Mouse (Mus musculus) urinary bladder, postnatal 25 days (tissue): Measurements from ENCODE around the gene Smco4.
"Not testable (repeated sequence)": the region's sequence is repeated elsewhere in the genome, so short reads cannot be mapped to it uniquely, and the experiment has no call there.

Experiments used
- DNase-seq: peaks from one replicate; pipeline ENCODE4 v3.0.0; 2022; ENCODE audit warnings: low spot score

Smco4 gene

GRCm38 (mm10) chr9:15493235-15493924 is at the start of gene Smco4:
Smco4 (plus strand) TSS chr9:15493432.
- DNase-seq = peak; percentile 73

DNA sequence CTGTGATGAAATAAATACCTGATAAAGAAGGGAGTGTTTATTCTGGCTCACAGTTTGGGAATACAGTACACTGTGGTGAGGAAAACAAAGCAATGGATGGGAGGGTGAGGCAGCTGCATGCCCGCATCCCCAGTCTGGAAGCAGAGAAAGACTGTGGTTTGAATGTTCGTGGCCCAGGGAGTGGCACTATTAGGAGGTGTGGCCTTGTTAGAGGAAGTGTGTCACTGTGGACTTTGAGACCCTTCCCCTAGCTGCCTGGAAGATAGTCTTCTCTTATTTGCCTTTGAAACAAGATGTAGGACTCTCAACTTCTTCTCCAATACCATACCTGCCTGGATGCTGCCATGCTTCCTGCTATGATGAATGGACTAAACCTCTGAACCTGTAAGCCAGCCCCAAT is 45.8 kb upstream of the Smco4 start:
- DNase-seq = no peak

- no peak for DNase-seq
These were observed 42.3 kb upstream of the Smco4 start for GRCm38 (mm10) chr9:15450921-15451320.

GRCm38 (mm10) chr9:15472256-15472655 is 21.0 kb upstream of the Smco4 start:
- DNase-seq = no peak

DNA sequence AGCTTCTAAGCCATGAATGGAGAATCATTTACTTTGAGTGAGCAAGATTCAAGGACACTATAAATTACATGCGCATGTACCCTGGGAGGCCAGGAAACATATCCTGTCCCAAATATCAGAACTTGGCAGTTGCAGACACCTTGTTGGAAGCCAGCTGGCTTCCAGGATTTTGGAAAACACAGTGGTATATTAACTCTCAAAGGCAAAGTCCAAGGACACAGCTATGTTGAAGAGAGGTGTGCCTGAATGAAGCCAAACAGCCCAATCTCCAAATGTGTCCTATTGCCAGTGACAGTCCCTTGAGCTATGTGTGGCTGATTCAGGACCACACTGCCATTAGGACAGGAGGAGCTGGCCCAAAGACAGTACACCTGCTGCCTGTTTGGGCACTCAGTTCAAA is 20.0 kb upstream of the Smco4 start:
- no peak for DNase-seq

DNA sequence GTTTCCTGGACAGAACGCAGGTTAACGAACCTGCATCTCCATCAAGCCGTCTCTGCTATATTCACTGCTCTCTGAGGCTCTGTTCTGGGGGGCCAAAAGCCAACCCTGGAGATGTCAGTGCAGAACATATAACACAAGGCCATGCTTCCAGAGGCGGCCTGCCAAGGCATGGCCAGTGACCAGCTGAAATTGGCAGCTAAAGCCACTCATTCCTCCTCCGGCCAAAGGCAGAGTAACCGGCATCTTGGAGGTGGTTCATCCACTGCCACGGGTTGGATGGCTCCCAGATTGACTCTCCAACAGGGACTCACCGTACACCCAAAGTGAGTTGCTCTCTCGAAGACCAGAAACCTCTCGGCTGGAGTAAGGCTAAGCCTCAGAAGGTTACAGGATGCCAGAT is 15.7 kb upstream of the Smco4 start:
- DNase-seq = no peak

- DNase-seq = no peak
These were observed 5.4 kb upstream of the Smco4 start for GRCm38 (mm10) chr9:15487682-15488424.

- DNase-seq = no peak
These were observed 3.9 kb upstream of the Smco4 start for GRCm38 (mm10) chr9:15489293-15489692.

GRCm38 (mm10) chr9:15490331-15491100 is 2.7 kb upstream of the Smco4 start:
- no peak for DNase-seq

GRCm38 (mm10) chr9:15491686-15492085 is 1.5 kb upstream of the Smco4 start:
- no peak for DNase-seq

- DNase-seq = no peak
These were observed 831 bp upstream of the Smco4 start for GRCm38 (mm10) chr9:15492401-15492800.

DNA sequence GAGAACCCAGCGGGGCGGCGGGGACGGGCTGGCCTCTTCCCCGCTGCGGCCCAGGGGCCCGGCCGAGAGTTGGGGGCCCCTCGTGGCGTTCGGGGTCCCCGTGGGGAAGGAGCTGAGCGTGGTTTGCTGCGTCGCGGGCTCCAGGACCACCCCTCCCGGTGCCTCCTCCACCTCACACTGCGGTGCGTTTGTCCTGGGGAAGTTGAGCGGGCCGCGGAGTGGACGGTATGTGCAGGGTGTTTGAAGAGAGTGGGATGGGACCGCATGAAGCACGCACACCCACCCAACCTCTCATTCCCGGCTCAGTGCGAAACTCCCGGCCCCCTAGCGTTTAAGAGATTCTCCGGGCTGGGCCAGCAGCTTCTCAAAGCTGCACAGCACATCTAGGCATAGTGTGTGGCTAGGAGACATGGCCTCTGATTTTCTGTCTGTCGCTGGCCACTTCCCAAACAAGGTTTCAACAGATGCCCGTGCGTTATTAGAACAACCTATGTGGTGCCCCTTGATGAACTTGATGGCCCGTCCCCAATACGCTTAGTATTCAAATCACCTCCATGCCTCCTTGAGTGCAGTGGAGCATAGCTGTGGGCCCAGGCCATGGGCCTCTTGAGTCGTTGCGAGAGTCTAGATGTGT is 810 bp downstream of the Smco4 start:
- DNase-seq = peak; percentile 65

- DNase-seq = not testable (repeated sequence)
These were observed 2.0 kb downstream of the Smco4 start for GRCm38 (mm10) chr9:15495281-15495680.

GRCm38 (mm10) chr9:15495921-15496577 is 2.8 kb downstream of the Smco4 start:
- no peak for DNase-seq

GRCm38 (mm10) chr9:15500025-15500424 is 6.8 kb downstream of the Smco4 start:
- no peak for DNase-seq

DNA sequence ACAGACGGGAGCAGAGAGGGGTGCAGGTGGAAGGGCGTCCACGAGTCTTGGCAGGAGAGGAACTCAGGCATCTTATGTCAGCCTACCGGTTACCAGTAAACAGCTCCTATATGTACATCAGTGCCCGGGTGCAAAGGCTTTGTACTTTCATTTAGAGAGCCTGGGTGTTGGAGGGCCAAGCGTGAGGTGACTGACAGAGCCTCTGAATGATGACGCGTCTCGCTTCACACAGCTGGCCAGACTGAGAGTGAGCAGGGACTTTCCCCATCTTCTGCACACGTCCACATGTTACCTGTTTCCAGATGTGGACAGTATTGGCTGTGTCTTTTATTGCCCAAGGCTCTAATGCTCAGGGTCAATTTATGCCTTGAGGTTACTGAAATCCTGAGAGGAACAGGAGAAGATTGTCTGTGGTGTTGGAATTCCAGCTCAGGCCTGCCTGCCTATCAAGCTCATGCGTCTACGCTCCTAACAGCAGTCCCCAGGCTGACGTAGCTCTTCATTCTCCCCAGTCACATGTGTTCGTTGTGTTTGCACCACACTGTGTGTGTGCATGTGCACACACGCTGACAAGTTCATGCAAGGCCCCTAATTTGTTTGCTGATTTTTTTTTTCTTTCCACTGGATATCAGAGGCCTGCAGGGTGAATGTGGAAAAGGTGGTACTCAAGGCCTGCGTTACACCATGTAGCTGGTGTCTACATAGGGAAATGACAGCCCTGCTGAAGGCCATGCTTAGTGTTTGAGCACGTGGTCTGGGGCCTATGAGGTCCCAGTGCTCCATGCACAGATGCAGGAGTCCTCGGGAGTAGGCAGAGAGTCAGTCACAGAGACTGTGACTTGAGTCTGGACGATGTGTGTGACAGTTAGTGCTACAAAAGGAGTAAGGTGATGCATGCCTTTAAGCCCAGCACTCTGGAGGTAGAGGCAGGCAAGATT is 8.4 kb downstream of the Smco4 start:
- no peak for DNase-seq

DNA sequence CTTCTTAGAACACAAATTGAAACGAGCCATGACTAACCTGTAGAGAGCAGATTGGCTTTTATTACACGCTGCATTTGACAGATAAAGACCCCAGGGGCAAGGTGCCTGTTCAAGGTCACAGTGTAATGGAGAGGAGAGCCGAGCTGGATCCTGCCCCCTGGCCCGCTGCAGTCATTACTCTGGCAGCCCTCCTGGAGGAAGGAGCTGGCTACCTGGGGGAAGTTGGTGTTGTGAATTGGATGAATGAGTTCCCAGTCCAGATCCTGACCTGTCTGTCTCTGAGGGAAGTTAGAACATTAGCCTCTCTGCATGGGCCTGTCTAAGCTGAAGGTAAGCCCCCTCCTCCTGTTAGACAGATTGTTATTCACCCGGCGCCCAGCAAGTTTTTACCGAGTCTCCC is 9.2 kb downstream of the Smco4 start:
- no peak for DNase-seq

DNA sequence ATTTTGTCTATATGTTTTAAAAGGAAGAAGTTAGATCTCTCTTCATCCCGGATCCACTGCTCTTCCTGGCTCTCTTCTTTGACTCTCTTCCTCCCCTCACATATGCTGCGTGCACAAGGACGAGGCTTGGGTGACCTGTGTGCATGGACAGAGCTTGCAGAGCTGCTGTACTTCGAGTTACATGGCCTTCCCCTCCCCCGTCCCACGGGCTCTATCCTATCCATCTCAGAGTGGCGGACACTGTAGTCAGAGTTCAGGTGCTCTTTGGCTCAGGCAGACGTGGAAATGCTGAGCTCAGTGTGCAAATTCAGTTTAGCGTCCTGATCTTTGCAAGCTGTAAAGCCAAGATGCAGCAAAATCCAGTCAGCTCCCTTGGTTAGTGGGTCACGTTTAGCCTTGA is 10.1 kb downstream of the Smco4 start:
- no peak for DNase-seq

DNA sequence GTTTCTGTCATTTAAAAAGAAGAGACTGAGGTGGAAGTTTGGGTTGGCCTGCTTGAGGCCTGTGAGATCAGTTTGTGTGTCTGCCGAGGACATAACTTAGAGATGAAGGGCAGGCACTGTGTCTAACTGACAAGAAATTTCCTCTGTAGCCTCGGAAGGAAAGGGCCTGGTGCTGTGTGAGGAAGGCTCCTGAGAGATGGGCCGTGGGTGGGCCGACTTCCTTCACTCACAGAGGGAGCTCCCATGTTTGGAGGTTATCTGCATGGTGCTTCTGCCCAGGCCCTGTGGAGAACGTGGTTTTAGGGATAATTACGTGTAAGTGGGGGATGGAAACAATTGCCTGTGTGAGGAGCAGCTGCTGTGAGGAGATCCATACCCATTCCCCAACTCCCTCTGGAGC is 10.6 kb downstream of the Smco4 start:
- no peak for DNase-seq

DNA sequence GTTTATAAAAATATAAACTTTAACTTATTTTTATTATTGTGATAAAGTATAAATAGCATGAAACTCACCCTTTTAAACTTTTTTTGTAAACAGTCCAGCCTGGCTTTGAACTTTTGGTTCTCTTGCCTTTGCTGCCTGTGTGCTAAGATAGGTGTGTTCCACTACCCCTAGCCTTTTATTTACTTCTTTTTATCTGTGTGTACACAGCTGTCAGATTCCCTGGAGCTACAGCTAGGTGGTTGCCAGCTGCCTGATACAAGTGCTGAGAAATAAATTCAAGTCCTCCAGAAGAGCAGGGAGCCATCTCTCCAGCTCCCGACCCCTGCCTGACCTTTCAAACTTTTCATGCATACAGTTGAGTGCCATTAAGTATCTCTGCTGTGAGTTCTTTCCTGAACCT is 12.1 kb downstream of the Smco4 start:
- no peak for DNase-seq

- no peak for DNase-seq
These were observed 13.6 kb downstream of the Smco4 start for GRCm38 (mm10) chr9:15506863-15507262.
